Mouse (Mus musculus): Measurements from ENCODE around the gene Gm18596. TPM values are rescaled to one million over a fixed set of nuclear protein-coding genes. Genes with fewer than 3 reads are reported as not detected.
"Not testable (repeated sequence)": the region's sequence is repeated elsewhere in the genome, so short reads cannot be mapped to it uniquely, and the experiment has no call there.

The Gm18596 gene
- polyA plus RNA-seq, 1 experiment from 2014 or later: not detected

DNA sequence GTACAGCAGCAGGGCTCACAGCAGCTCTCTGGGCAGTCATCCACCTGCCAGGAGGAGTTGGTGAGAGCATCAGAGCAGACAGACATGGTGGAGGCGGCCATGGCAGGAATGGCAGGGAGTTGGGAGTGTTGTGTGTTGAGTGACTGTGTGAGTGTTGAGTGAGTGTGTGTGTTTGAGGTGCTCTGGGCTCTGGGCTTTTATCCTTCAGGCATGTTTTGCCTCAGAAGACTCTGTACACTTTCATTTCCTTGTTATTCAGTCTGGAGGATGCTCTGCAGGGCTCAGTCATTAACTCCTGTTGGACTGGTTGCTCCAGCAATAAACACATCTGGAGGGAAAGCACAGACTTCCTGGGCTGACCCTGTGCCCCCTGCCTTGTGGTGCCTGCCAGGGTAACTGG lies 17.1 kb upstream of the Gm18596 start, which contains the start of gene Gm3233:
Gene Gm3233 (minus strand): TSS at position 101 of the 400 bp plus-strand sequence.
- H3K27ac ChIP-seq (ENCODE audit: low read length); H3K4me2 ChIP-seq (ENCODE audit: low read length); H3K27me3 ChIP-seq (ENCODE audit: control insufficient read depth, insufficient read depth, low read depth, low read length); H3K4me3 ChIP-seq (ENCODE audit: low read depth, low read length); H3K36me3 ChIP-seq (ENCODE audit: control insufficient read depth, insufficient read depth, low read length); ATAC-seq; H3K4me1 ChIP-seq (ENCODE audit: control insufficient read depth, insufficient read depth, low read length); H3K9ac ChIP-seq (ENCODE audit: low read depth, low read length); H3K9me3 ChIP-seq (replicated peaks; ENCODE audit: control insufficient read depth, low read length, poor library complexity, severe bottlenecking): not testable (repeated sequence)
- no CpG with 5 or more reads among the region's 1 CpGs for WGBS

DNA sequence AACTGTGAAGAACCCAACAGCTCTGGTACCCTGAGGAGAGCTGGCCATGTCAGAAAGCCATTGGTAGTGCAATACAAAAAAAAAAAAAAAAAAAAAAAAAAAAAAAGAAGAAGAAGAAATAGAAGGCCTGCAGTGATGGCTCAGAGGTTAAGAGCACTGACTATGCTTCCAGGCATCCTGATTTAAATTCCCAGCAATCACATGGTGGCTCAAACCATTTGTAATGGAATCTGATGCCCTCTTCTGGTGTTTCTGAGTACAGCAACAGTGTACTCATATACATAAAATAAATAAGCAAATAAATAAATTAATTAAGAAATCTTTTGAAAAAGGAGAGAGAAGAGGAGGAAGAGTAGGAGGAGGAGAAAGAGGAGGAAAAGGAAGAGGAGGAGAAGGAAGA lies 11.0 kb upstream of the Gm18596 start:
- no peak for ATAC-seq
- no peak overlapping the region for H3K4me3 ChIP-seq (ENCODE audit: low read depth, low read length)
- H3K4me2 ChIP-seq (ENCODE audit: low read length): no peak overlapping the region
- no peaks in the 10 kb centered on the region for H3K9me3 ChIP-seq (replicated peaks; ENCODE audit: control insufficient read depth, low read length, poor library complexity, severe bottlenecking)
- H3K36me3 ChIP-seq (ENCODE audit: control insufficient read depth, insufficient read depth, low read length): no peaks in the 10 kb centered on the region
- no peaks in the 10 kb centered on the region for H3K4me1 ChIP-seq (ENCODE audit: control insufficient read depth, insufficient read depth, low read length)
- no peaks in the 10 kb centered on the region for H3K27me3 ChIP-seq (ENCODE audit: control insufficient read depth, insufficient read depth, low read depth, low read length)
- H3K27ac ChIP-seq (ENCODE audit: low read length): no peak overlapping the region
- H3K9ac ChIP-seq (ENCODE audit: low read depth, low read length): no peak overlapping the region

DNA sequence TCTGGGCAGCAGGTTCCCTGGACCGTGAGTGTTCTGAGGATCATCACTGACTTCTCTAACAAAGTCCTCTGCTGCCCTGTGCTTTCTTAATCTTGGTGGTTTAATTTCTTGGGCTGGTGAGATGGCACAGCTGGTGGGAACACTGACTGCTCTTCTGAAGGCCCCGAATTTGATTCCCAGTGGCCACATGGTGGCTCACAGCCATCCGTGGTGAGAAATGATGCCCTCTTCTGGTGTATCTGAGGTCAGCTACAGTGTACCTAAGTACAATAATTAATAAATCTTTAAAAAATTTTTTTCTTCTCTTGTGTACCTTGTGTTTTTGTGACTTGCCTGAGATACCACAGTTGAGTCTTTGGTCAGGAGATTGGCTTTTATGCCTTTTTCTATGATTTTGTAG lies 9.9 kb upstream of the Gm18596 start:
- not testable (repeated sequence) for H3K27me3 ChIP-seq (ENCODE audit: control insufficient read depth, insufficient read depth, low read depth, low read length); H3K27ac ChIP-seq (ENCODE audit: low read length); ATAC-seq; H3K4me3 ChIP-seq (ENCODE audit: low read depth, low read length); H3K4me1 ChIP-seq (ENCODE audit: control insufficient read depth, insufficient read depth, low read length); H3K9ac ChIP-seq (ENCODE audit: low read depth, low read length); H3K9me3 ChIP-seq (replicated peaks; ENCODE audit: control insufficient read depth, low read length, poor library complexity, severe bottlenecking); H3K4me2 ChIP-seq (ENCODE audit: low read length); H3K36me3 ChIP-seq (ENCODE audit: control insufficient read depth, insufficient read depth, low read length)
- 65% methylated on average over 3 of the region's 3 CpGs for WGBS

DNA sequence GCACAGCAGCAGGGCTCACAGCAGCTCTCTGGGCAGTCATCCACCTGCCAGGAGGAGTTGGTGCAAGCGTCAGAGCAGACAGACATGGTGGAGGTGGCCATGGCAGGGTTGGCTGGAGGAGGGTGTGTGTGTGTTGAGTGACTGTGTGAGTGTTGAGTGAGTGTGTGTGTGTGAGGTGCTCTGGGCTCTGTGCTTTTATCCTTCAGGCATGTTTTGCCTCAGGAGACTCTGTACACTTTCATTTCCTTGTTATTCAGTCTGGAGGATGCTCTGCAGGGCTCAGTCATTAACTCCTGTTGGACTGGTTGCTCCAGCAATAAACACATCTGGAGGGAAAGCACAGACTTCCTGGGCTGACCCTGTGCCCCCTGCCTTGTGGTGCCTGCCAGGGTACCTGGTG lies 8.8 kb upstream of the Gm18596 start, which contains the start of gene Gm9736:
Gene Gm9736 (minus strand): TSS at position 101 of the 400 bp plus-strand sequence.
- WGBS: 89% methylated on average over 1 of the region's 1 CpGs
- not testable (repeated sequence) for ATAC-seq; H3K27me3 ChIP-seq (ENCODE audit: control insufficient read depth, insufficient read depth, low read depth, low read length); H3K4me1 ChIP-seq (ENCODE audit: control insufficient read depth, insufficient read depth, low read length); H3K4me2 ChIP-seq (ENCODE audit: low read length); H3K4me3 ChIP-seq (ENCODE audit: low read depth, low read length); H3K9ac ChIP-seq (ENCODE audit: low read depth, low read length); H3K36me3 ChIP-seq (ENCODE audit: control insufficient read depth, insufficient read depth, low read length); H3K27ac ChIP-seq (ENCODE audit: low read length); H3K9me3 ChIP-seq (replicated peaks; ENCODE audit: control insufficient read depth, low read length, poor library complexity, severe bottlenecking)

DNA sequence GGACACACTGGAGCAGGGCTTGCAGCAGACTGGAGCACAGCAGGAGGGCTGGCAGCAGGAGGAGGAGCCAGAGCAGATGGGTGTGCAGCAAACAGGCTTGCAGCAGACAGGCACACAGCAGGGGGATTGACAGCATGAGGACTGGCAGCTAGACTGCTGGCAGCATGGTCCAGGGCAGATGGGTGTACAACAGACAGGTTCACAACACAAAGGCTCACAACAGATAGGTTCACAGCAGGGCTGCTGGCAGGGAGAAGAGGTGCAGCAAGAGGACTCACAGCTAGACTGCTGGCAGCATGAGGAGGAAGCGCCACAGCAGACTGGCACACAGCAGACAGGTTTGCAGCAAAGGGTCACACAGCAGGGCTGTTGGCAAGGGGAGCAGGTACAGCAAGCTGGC lies 8.2 kb upstream of the Gm18596 start:
- not testable (repeated sequence) for H3K4me2 ChIP-seq (ENCODE audit: low read length); H3K9me3 ChIP-seq (replicated peaks; ENCODE audit: control insufficient read depth, low read length, poor library complexity, severe bottlenecking); H3K27me3 ChIP-seq (ENCODE audit: control insufficient read depth, insufficient read depth, low read depth, low read length); H3K27ac ChIP-seq (ENCODE audit: low read length); H3K4me3 ChIP-seq (ENCODE audit: low read depth, low read length); H3K36me3 ChIP-seq (ENCODE audit: control insufficient read depth, insufficient read depth, low read length); H3K4me1 ChIP-seq (ENCODE audit: control insufficient read depth, insufficient read depth, low read length); ATAC-seq; H3K9ac ChIP-seq (ENCODE audit: low read depth, low read length)
- WGBS: 88% methylated on average over 1 of the region's 1 CpGs

DNA sequence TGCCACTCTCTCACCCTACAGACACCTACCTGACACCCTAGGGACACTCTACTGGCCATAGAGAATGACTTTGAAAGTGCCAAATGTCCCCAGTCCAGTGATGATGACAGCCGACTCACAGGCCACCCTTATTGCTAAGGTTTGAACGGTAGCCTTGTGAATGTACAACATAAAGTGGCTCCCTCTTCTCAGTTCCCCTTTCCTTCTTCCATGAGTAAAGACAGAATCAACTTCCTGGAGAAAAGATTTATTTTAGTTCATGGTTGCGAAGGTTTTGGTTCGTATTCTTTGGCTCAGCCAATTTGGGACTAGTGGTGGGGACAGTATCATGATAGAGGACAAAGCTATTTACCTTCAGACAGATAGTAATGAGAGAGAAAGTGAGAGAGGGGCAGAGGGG lies 3.5 kb downstream of the Gm18596 start:
- Histone ChIP-seq H3K9ac (ENCODE audit: low read depth, low read length) (no peak overlapping the region), H3K27me3 (ENCODE audit: control insufficient read depth, insufficient read depth, low read depth, low read length) (no peaks in the 10 kb centered on the region), H3K4me3 (ENCODE audit: low read depth, low read length) (no peak overlapping the region), H3K27ac (ENCODE audit: low read length) (no peak overlapping the region), H3K9me3 (replicated peaks; ENCODE audit: control insufficient read depth, low read length, poor library complexity, severe bottlenecking) (no peaks in the 10 kb centered on the region), H3K36me3 (ENCODE audit: control insufficient read depth, insufficient read depth, low read length) (no peaks in the 10 kb centered on the region), H3K4me2 (ENCODE audit: low read length) (no peak overlapping the region), H3K4me1 (ENCODE audit: control insufficient read depth, insufficient read depth, low read length) (no peaks in the 10 kb centered on the region)
- ATAC-seq: no peak
- 91% methylated on average over 4 of the region's 4 CpGs for WGBS

DNA sequence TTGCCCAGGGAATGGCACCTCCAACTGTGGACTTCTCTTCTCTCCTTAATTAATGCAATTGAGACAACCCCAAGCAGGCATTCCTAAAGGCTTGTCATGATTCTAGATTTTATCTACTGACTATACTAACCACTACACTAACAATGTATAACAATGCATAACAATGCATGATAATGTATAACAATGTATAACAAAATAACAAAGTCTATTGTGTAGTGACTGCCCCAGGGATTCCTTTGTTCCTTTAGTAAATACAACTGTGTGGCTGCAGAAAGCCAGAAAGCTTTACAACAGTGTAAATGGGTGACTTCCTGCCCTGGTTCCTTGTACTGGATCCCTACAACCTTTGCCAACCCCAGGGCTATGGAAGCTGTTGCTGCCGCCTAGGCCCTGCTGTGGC lies 6.5 kb downstream of the Gm18596 start:
- Histone ChIP-seq H3K4me1 (ENCODE audit: control insufficient read depth, insufficient read depth, low read length) (no peaks in the 10 kb centered on the region), H3K36me3 (ENCODE audit: control insufficient read depth, insufficient read depth, low read length) (no peaks in the 10 kb centered on the region), H3K27me3 (ENCODE audit: control insufficient read depth, insufficient read depth, low read depth, low read length) (no peaks in the 10 kb centered on the region), H3K4me3 (ENCODE audit: low read depth, low read length) (no peak overlapping the region), H3K9ac (ENCODE audit: low read depth, low read length) (no peak overlapping the region), H3K9me3 (replicated peaks; ENCODE audit: control insufficient read depth, low read length, poor library complexity, severe bottlenecking) (no peaks in the 10 kb centered on the region), H3K4me2 (ENCODE audit: low read length) (no peak overlapping the region), H3K27ac (ENCODE audit: low read length) (no peak overlapping the region)
- 93% methylated on average over 1 of the region's 1 CpGs for WGBS
- ATAC-seq: no peak

DNA sequence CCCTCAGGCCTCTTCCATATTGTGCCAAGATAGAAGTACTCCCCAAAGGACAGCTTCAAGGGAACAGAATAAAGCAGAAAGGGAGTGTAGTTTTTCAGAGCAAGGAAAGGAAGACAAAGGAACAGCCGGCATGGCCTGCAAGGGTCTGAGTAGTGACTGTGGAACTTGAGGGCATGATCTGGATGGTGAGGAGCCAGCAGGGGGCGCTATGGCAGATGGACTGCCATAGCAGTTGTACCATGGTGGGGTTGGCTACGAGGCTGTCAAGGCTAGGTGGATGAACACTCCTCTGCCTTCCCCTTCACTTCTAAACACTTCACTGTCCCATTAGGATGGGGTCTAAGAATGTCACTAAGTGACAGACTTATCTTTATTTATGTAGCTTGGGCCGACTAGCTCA lies 13.2 kb downstream of the Gm18596 start:
- WGBS: 49% methylated on average over 4 of the region's 4 CpGs
- H3K4me1 ChIP-seq (ENCODE audit: control insufficient read depth, insufficient read depth, low read length): no peaks in the 10 kb centered on the region
- H3K27me3 ChIP-seq (ENCODE audit: control insufficient read depth, insufficient read depth, low read depth, low read length): no peaks in the 10 kb centered on the region
- no peak overlapping the region for H3K4me2 ChIP-seq (ENCODE audit: low read length)
- no peaks in the 10 kb centered on the region for H3K9me3 ChIP-seq (replicated peaks; ENCODE audit: control insufficient read depth, low read length, poor library complexity, severe bottlenecking)
- H3K27ac ChIP-seq (ENCODE audit: low read length): no peak overlapping the region
- H3K4me3 ChIP-seq (ENCODE audit: low read depth, low read length): no peak overlapping the region
- H3K9ac ChIP-seq (ENCODE audit: low read depth, low read length): no peak overlapping the region
- ATAC-seq: no peak
- H3K36me3 ChIP-seq (ENCODE audit: control insufficient read depth, insufficient read depth, low read length): no peaks in the 10 kb centered on the region

DNA sequence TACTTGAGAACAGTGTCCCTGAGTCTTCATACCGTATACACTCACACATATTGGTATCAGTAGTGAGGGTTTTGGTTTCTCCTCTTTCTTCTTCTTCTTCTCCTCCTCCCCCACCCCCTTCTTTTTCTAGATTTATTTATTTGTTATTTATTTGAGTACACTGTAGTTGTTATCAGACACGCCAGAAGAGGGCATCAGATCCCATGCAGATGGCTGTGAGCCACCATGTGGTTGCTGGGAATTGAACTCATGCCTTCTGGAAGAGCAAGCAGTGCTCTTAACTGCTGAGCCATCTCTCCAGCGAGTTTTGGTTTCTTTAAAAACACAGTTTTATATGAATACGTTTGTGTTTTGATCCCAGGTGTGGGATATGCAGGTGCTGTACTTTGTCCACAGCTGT lies 14.2 kb downstream of the Gm18596 start:
- 72% methylated on average over 4 of the region's 4 CpGs for WGBS
- ATAC-seq: no peak
- Histone ChIP-seq H3K9me3 (replicated peaks; ENCODE audit: control insufficient read depth, low read length, poor library complexity, severe bottlenecking) (no peaks in the 10 kb centered on the region), H3K4me1 (ENCODE audit: control insufficient read depth, insufficient read depth, low read length) (no peaks in the 10 kb centered on the region), H3K4me2 (ENCODE audit: low read length) (no peak overlapping the region), H3K27me3 (ENCODE audit: control insufficient read depth, insufficient read depth, low read depth, low read length) (no peaks in the 10 kb centered on the region), H3K9ac (ENCODE audit: low read depth, low read length) (no peak overlapping the region), H3K36me3 (ENCODE audit: control insufficient read depth, insufficient read depth, low read length) (no peaks in the 10 kb centered on the region), H3K27ac (ENCODE audit: low read length) (no peak overlapping the region), H3K4me3 (ENCODE audit: low read depth, low read length) (no peak overlapping the region)

DNA sequence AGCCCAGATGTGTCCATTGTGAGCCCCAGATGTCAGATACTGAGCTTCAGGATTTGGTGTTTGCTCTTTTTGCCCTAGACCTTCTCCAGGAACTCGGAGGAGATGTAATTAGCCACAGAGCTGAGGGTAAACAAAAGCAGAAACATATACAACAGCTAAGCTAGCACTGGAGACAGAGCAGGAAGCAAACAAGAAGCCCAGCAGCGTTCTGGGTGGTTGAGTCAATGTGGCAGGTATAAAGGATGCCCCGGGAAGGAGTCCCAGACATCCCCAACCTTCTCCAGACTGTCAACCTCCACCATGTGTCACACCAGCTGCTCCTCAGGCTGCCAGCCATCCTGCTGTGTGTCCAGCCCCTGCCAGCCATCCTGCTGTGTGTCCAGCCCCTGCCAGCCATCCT lies 16.3 kb downstream of the Gm18596 start, which contains the start of gene Gm10100:
Gene Gm10100 (plus strand): TSS at position 301 of the 400 bp plus-strand sequence.
- no peaks in the 10 kb centered on the region for H3K27me3 ChIP-seq (ENCODE audit: control insufficient read depth, insufficient read depth, low read depth, low read length)
- H3K4me2 ChIP-seq (ENCODE audit: low read length): no peak within 1 kb of the TSS
- no peaks in the 10 kb centered on the region for H3K36me3 ChIP-seq (ENCODE audit: control insufficient read depth, insufficient read depth, low read length)
- no peak within 1 kb of the TSS for H3K9ac ChIP-seq (ENCODE audit: low read depth, low read length)
- ATAC-seq: no peak
- no peak within 1 kb of the TSS for H3K4me3 ChIP-seq (ENCODE audit: low read depth, low read length)
- no peak within 1 kb of the TSS for H3K27ac ChIP-seq (ENCODE audit: low read length)
- WGBS: 42% methylated on average over 3 of the region's 3 CpGs
- H3K4me1 ChIP-seq (ENCODE audit: control insufficient read depth, insufficient read depth, low read length): no peaks in the 10 kb centered on the region
- H3K9me3 ChIP-seq (replicated peaks; ENCODE audit: control insufficient read depth, low read length, poor library complexity, severe bottlenecking): no peaks in the 10 kb centered on the region

Data from midbrain, embryonic 16.5 days (tissue).